Comparison of ENCODE assay signal across 8 mouse cellular contexts in genomic region chr16:4939412-4939811, GRCm38 (mm10). TPM values are rescaled to one million over a fixed set of nuclear protein-coding genes. Genes with fewer than 3 reads are reported as not detected.
DNase-seq lines count a peak whose midpoint lies in the region; ATAC-seq and TF ChIP-seq lines count a peak whose summit lies in the region.

No protein-coding gene starts in this region.

- DNase-seq in cerebellum, adult 2 months, result no peak
- DNase-seq in cerebellum, postnatal 4 days (ENCODE audit: low spot score in 2 of 2), result no peak
- peak; percentile 59 to 83 for DNase-seq in kidney, postnatal 25 days
- peak; percentile 45 to 55 for DNase-seq in lung, postnatal 4 days

- no peaks in the 10 kb centered on the region for H3K9me3 ChIP-seq in heart, embryonic 15.5 days (replicated peaks)
- H3K9me3 ChIP-seq in stomach, embryonic 16.5 days (replicated peaks; ENCODE audit: control insufficient read depth, low read length), result no peaks in the 10 kb centered on the region

- peaks cover 11% of the 10 kb centered on the region; the same call in 1 of the 2 replicates for H3K4me1 ChIP-seq in cerebellum, adult 2 months (ENCODE audit: control insufficient read depth, insufficient read depth, low read length)
- peaks cover 19% of the 10 kb centered on the region for H3K4me1 ChIP-seq in heart, embryonic 15.5 days (replicated peaks)
- H3K4me1 ChIP-seq in stomach, embryonic 16.5 days (ENCODE audit: control insufficient read depth, insufficient read depth, low read length), result peaks cover 13% of the 10 kb centered on the region

- H3K79me2 ChIP-seq in C2C12 (ENCODE audit: control insufficient read depth, insufficient read depth), result peaks cover 15% of the 10 kb centered on the region

- H3K79me3 ChIP-seq in C2C12 (ENCODE audit: low read depth), result peaks cover 3% of the 10 kb centered on the region

- H3K27ac ChIP-seq in cerebellum, adult 2 months (ENCODE audit: insufficient read depth, low read length), result peak overlapping the region; percentile 37
- peak overlapping the region; percentile 85 for H3K27ac ChIP-seq in heart, embryonic 15.5 days
- peak overlapping the region; percentile 86 for H3K27ac ChIP-seq in stomach, embryonic 16.5 days (ENCODE audit: low read length)

- H3K4me2 ChIP-seq in heart, embryonic 15.5 days, result peak overlapping the region; percentile 75
- peak overlapping the region; percentile 85 for H3K4me2 ChIP-seq in stomach, embryonic 16.5 days (ENCODE audit: low read depth, low read length)

- no peaks in the 10 kb centered on the region for H3K27me3 ChIP-seq in cerebellum, adult 2 months (ENCODE audit: control insufficient read depth, insufficient read depth, low read length)
- H3K27me3 ChIP-seq in C2C12 (ENCODE audit: control insufficient read depth, insufficient read depth, insufficient read length), result no peaks in the 10 kb centered on the region
- H3K27me3 ChIP-seq in heart, embryonic 15.5 days, result no peaks in the 10 kb centered on the region
- H3K27me3 ChIP-seq in stomach, embryonic 16.5 days (ENCODE audit: control insufficient read depth, insufficient read depth, low read length), result no peaks in the 10 kb centered on the region

- H3ac ChIP-seq in C2C12 (ENCODE audit: control insufficient read depth, insufficient read length, low read depth), result peak overlapping the region; percentile 80

- under 1% methylated on average over 16 of the region's 16 CpGs for WGBS in cerebellum, adult 2 months
- WGBS in heart, embryonic 15.5 days, result 2% methylated on average over 16 of the region's 16 CpGs
- under 1% methylated on average over 16 of the region's 16 CpGs for WGBS in stomach, embryonic 16.5 days

- no peak for TF ChIP-seq CTCF in cerebellum, adult 2 months (IDR thresholded peaks at IDR 0.05; ENCODE audit: borderline replicate concordance, insufficient read depth, low read depth, low read length)
- no peak for TF ChIP-seq CTCF in C2C12 (IDR thresholded peaks at IDR 0.05; ENCODE audit: control insufficient read depth, insufficient read depth, insufficient read length)

- peak overlapping the region; percentile 96 for H3K9ac ChIP-seq in heart, embryonic 15.5 days
- H3K9ac ChIP-seq in stomach, embryonic 16.5 days (ENCODE audit: low read length), result peak overlapping the region; percentile 97

- peak; percentile 34 for ATAC-seq in common myeloid progenitor, adult 5-6 weeks (replicated peaks; ENCODE audit: low read depth, poor library complexity, severe bottlenecking)
- peak; percentile 61 for ATAC-seq in heart, embryonic 15.5 days (replicated peaks; ENCODE audit: insufficient number of reproducible peaks, insufficient read depth, low FRiP score, low read depth)
- ATAC-seq in stomach, embryonic 16.5 days (ENCODE audit: insufficient read depth, low FRiP score), result peak; percentile 48

- peak overlapping the region; percentile 87 for H3K4me3 ChIP-seq in cerebellum, adult 2 months (replicated peaks; ENCODE audit: insufficient read depth, low read depth, low read length)
- peak overlapping the region; percentile 86 for H3K4me3 ChIP-seq in C2C12 (ENCODE audit: insufficient read depth, poor library complexity, severe bottlenecking)
- H3K4me3 ChIP-seq in heart, embryonic 15.5 days, result peak overlapping the region; percentile 92
- H3K4me3 ChIP-seq in stomach, embryonic 16.5 days (replicated peaks; ENCODE audit: low read length), result peak overlapping the region; percentile 98

- peaks cover 35% of the 10 kb centered on the region for H3K36me3 ChIP-seq in C2C12 (ENCODE audit: control insufficient read depth, insufficient read depth)
- peaks cover 71% of the 10 kb centered on the region for H3K36me3 ChIP-seq in heart, embryonic 15.5 days
- H3K36me3 ChIP-seq in stomach, embryonic 16.5 days (ENCODE audit: control insufficient read depth, insufficient read depth, low read length), result peaks cover 31% of the 10 kb centered on the region

- no peak for TF ChIP-seq POLR2A in cerebellum, adult 2 months (IDR thresholded peaks at IDR 0.05; ENCODE audit: borderline replicate concordance, insufficient read depth, low read length)

TF ChIP-seq in C2C12, 6 proteins besides CTCF, POLR2A, EP300 and RAD21:
- TF ChIP-seq FOSL1 (IDR thresholded peaks at IDR 0.05; ENCODE audit: insufficient read depth, low read length, poor library complexity, severe bottlenecking), result no peak
- TF ChIP-seq MYOG (IDR thresholded peaks at IDR 0.05; ENCODE audit: control insufficient read depth, extremely low read depth, insufficient read length), result no peak

RNA-seq across cellular contexts. Expression of gene Nudt16l1, which starts 0.9 kb away (rescaled TPM):
- polyA plus RNA-seq in cerebellum, adult 2 months (2012; rRNA removed), result 102 and 104 TPM in 2 replicates
- polyA plus RNA-seq in C2C12 (2012; fragmentation: generic; extraction: Trizol), result 59.6 TPM
- total RNA-seq in common myeloid progenitor, adult 5-6 weeks (2017), result 11.5 and 17.5 TPM in 2 replicates
- polyA plus RNA-seq in heart, embryonic 15.5 days (2015; fragmentation: Nextera tagmentation; extraction: Ambion mirVana), result 97.4 and 122 TPM in 2 replicates
- polyA plus RNA-seq in stomach, embryonic 16.5 days (2015; fragmentation: Nextera tagmentation; extraction: Ambion mirVana), result 125 and 136 TPM in 2 replicates

RNA-seq across cellular contexts. Expression of gene Anks3, which starts 24.6 kb away (rescaled TPM):
- polyA plus RNA-seq in cerebellum, adult 2 months (2012; rRNA removed), result 104 and 112 TPM in 2 replicates
- 20.9 TPM for polyA plus RNA-seq in C2C12 (2012; fragmentation: generic; extraction: Trizol)
- 16.4 and 25.4 TPM in 2 replicates for total RNA-seq in common myeloid progenitor, adult 5-6 weeks (2017)
- polyA plus RNA-seq in heart, embryonic 15.5 days (2015; fragmentation: Nextera tagmentation; extraction: Ambion mirVana), result 29.4 and 41.2 TPM in 2 replicates
- polyA plus RNA-seq in stomach, embryonic 16.5 days (2015; fragmentation: Nextera tagmentation; extraction: Ambion mirVana), result 48.6 and 54.3 TPM in 2 replicates

RNA-seq across cellular contexts. Expression of gene Mgrn1, which starts 53.4 kb away (rescaled TPM):
- 243 and 248 TPM in 2 replicates for polyA plus RNA-seq in cerebellum, adult 2 months (2012; rRNA removed)
- 50.3 TPM for polyA plus RNA-seq in C2C12 (2012; fragmentation: generic; extraction: Trizol)
- 11.2 and 13.5 TPM in 2 replicates for total RNA-seq in common myeloid progenitor, adult 5-6 weeks (2017)
- 101 and 112 TPM in 2 replicates for polyA plus RNA-seq in heart, embryonic 15.5 days (2015; fragmentation: Nextera tagmentation; extraction: Ambion mirVana)
- 81.1 and 87.7 TPM in 2 replicates for polyA plus RNA-seq in stomach, embryonic 16.5 days (2015; fragmentation: Nextera tagmentation; extraction: Ambion mirVana)

RNA-seq across cellular contexts. Expression of gene Sept12, which starts 58.2 kb away (rescaled TPM):
- not detected in 2 replicates for polyA plus RNA-seq in cerebellum, adult 2 months (2012; rRNA removed)
- polyA plus RNA-seq in C2C12 (2012; fragmentation: generic; extraction: Trizol), result not detected
- total RNA-seq in common myeloid progenitor, adult 5-6 weeks (2017), result not detected in 2 replicates
- polyA plus RNA-seq in heart, embryonic 15.5 days (2015; fragmentation: Nextera tagmentation; extraction: Ambion mirVana), result not detected in 2 replicates
- polyA plus RNA-seq in stomach, embryonic 16.5 days (2015; fragmentation: Nextera tagmentation; extraction: Ambion mirVana), result not detected in 2 replicates

RNA-seq across cellular contexts. Expression of gene Ubald1, which starts 59.3 kb away (rescaled TPM):
- 57.9 and 63.5 TPM in 2 replicates for polyA plus RNA-seq in cerebellum, adult 2 months (2012; rRNA removed)
- polyA plus RNA-seq in C2C12 (2012; fragmentation: generic; extraction: Trizol), result 63.2 TPM
- 19.6 and 25.8 TPM in 2 replicates for total RNA-seq in common myeloid progenitor, adult 5-6 weeks (2017)
- polyA plus RNA-seq in heart, embryonic 15.5 days (2015; fragmentation: Nextera tagmentation; extraction: Ambion mirVana), result 24.7 and 29.7 TPM in 2 replicates
- polyA plus RNA-seq in stomach, embryonic 16.5 days (2015; fragmentation: Nextera tagmentation; extraction: Ambion mirVana), result 31.5 and 36.3 TPM in 2 replicates

Comparison
In these comparisons a context has a peak if more than half of its experiments do, and no peak if none do; other contexts are left out.
1. DNase-seq: peak in kidney, postnatal 25 days (2 of 2) and lung, postnatal 4 days (2 of 2); none in cerebellum, adult 2 months (0 of 2) and cerebellum, postnatal 4 days (0 of 2).
2. Peak in every context shown above with its lines, with median percentiles within 50 percentile points of each other: H3K27ac ChIP-seq, H3K4me3 ChIP-seq and ATAC-seq.